ENCODE assay signal across 20 mouse cellular contexts in the genomic region with DNA sequence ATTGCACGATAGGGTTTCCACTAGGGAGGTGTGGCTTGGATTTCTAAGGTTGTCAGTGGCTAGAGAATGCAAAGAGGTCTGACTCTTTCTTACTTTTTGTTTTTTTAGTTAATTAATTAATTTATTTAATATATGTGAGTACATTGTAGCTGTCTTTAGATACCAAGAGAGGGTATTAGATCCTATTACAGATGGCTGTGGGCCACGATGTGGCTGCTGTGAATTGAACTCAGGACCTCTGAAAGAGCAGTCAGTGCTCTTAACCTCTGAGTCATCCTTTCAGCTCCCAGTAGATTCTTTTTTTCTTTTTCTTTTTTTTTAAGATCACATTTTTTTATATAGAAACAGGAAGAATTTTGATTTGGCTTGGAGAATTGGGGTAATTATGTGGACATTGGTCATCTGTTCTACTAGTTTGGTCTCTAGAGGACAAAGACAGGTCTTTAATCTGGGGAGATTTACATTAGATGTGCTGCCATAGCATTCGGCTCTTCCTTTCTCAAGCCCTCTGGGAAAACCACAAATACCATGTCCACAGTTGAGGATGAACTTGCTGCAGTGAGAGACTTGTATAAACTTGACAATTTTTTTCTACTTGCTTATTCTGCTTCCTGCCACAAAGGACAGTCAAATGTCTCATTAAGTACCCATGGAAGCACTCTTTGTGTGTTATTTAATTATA. TPM values are rescaled to one million over a fixed set of nuclear protein-coding genes. Genes with fewer than 3 reads are reported as not detected.
DNase-seq lines count a peak whose midpoint lies in the region; ATAC-seq and TF ChIP-seq lines count a peak whose summit lies in the region.
"Had no signal": no experiment of that assay in that cellular context is flagged by ENCODE, and none has a peak within 500 bp of the region (broad histone marks: within the 10 kb centered on the region; RNA-seq: fewer than 3 reads in every experiment).

No protein-coding gene starts in this region.

- H3K4me3 ChIP-seq in kidney, embryonic 15.5 days (replicated peaks), result no peak overlapping the region
- H3K4me3 ChIP-seq in lung, embryonic 14.5 days (ENCODE audit: low read depth, low read length), result no peak overlapping the region
- H3K4me3 ChIP-seq in stomach, embryonic 15.5 days (replicated peaks), result no peak overlapping the region
- H3K4me3 ChIP-seq: forebrain, embryonic 13.5 days; gastrocnemius, adult 2 months; heart, embryonic 10.5 days; hindbrain, embryonic 15.5 days; midbrain, embryonic 15.5 days; neural tube, embryonic 13.5 days had no signal

- WGBS in kidney, embryonic 15.5 days, result 59% methylated on average over 3 of the region's 3 CpGs
- 59% methylated on average over 3 of the region's 3 CpGs for WGBS in lung, embryonic 14.5 days
- WGBS in stomach, embryonic 15.5 days, result 44% methylated on average over 3 of the region's 3 CpGs

- no peak for TF ChIP-seq CTCF in lung, embryonic 14.5 days (IDR thresholded peaks at IDR 0.05; ENCODE audit: low read depth)

- H3K4me1 ChIP-seq in kidney, embryonic 15.5 days, result no peaks in the 10 kb centered on the region
- H3K4me1 ChIP-seq in lung, embryonic 14.5 days (ENCODE audit: insufficient read depth), result no peaks in the 10 kb centered on the region
- H3K4me1 ChIP-seq in stomach, embryonic 15.5 days, result no peaks in the 10 kb centered on the region
- H3K4me1 ChIP-seq: forebrain, embryonic 13.5 days; heart, embryonic 10.5 days; hindbrain, embryonic 15.5 days; midbrain, embryonic 15.5 days; neural tube, embryonic 13.5 days had no signal

- no peak for DNase-seq in kidney, adult 8-10 months
- peak; percentile 30 for DNase-seq in lung, embryonic 14.5 days
- no peak for DNase-seq in lung, postnatal 4 days
- DNase-seq in Muller cell, postnatal 12 days (ENCODE audit: inconsistent ontology term), result peak; percentile 45
- no peak for DNase-seq in urinary bladder, adult 18-20 months (ENCODE audit: low spot score in 2 of 2)
- DNase-seq in thymus, postnatal 25 days, result no peak
- DNase-seq: adrenal gland, postnatal 25 days; cerebellum, adult 9-10 months; gastrocnemius, adult 2 months; kidney, adult 11 months; layer of hippocampus, adult 9-11 months had no signal

- H3K9me3 ChIP-seq in kidney, embryonic 15.5 days (replicated peaks), result no peaks in the 10 kb centered on the region
- no peaks in the 10 kb centered on the region for H3K9me3 ChIP-seq in lung, embryonic 14.5 days (ENCODE audit: low read depth, low read length)
- no peaks in the 10 kb centered on the region for H3K9me3 ChIP-seq in stomach, embryonic 15.5 days
- H3K9me3 ChIP-seq: forebrain, embryonic 13.5 days; heart, embryonic 10.5 days; hindbrain, embryonic 15.5 days; midbrain, embryonic 15.5 days; neural tube, embryonic 13.5 days had no signal

- no peak overlapping the region for H3K27ac ChIP-seq in kidney, embryonic 15.5 days
- no peak overlapping the region for H3K27ac ChIP-seq in lung, embryonic 14.5 days (ENCODE audit: low read depth)
- H3K27ac ChIP-seq in stomach, embryonic 15.5 days, result peak overlapping the region; percentile 54; the same call in 1 of the 2 replicates
- H3K27ac ChIP-seq: forebrain, embryonic 13.5 days; gastrocnemius, adult 2 months; heart, embryonic 10.5 days; hindbrain, embryonic 15.5 days; midbrain, embryonic 15.5 days; neural tube, embryonic 13.5 days had no signal

- no peaks in the 10 kb centered on the region for H3K36me3 ChIP-seq in kidney, embryonic 15.5 days
- no peaks in the 10 kb centered on the region for H3K36me3 ChIP-seq in lung, embryonic 14.5 days (ENCODE audit: insufficient read depth)
- no peaks in the 10 kb centered on the region for H3K36me3 ChIP-seq in stomach, embryonic 15.5 days
- H3K36me3 ChIP-seq: heart, embryonic 10.5 days; hindbrain, embryonic 15.5 days; midbrain, embryonic 15.5 days; neural tube, embryonic 13.5 days had no signal

- H3K9ac ChIP-seq in kidney, embryonic 15.5 days, result no peak overlapping the region
- H3K9ac ChIP-seq in lung, embryonic 14.5 days, result no peak overlapping the region
- H3K9ac ChIP-seq in stomach, embryonic 15.5 days, result no peak overlapping the region
- H3K9ac ChIP-seq: forebrain, embryonic 13.5 days; hindbrain, embryonic 15.5 days; midbrain, embryonic 15.5 days; neural tube, embryonic 13.5 days had no signal

- H3K4me2 ChIP-seq in kidney, embryonic 15.5 days, result no peak overlapping the region
- no peak overlapping the region for H3K4me2 ChIP-seq in lung, embryonic 14.5 days
- no peak overlapping the region for H3K4me2 ChIP-seq in stomach, embryonic 15.5 days
- H3K4me2 ChIP-seq: forebrain, embryonic 13.5 days; hindbrain, embryonic 15.5 days; midbrain, embryonic 15.5 days; neural tube, embryonic 13.5 days had no signal

- no peaks in the 10 kb centered on the region for H3K27me3 ChIP-seq in kidney, embryonic 15.5 days
- H3K27me3 ChIP-seq in lung, embryonic 14.5 days (ENCODE audit: insufficient read depth, low read length), result no peaks in the 10 kb centered on the region
- H3K27me3 ChIP-seq in stomach, embryonic 15.5 days (replicated peaks), result no peaks in the 10 kb centered on the region
- H3K27me3 ChIP-seq: forebrain, embryonic 13.5 days; hindbrain, embryonic 15.5 days; midbrain, embryonic 15.5 days; neural tube, embryonic 13.5 days had no signal

- ATAC-seq in kidney, embryonic 15.5 days (replicated peaks; ENCODE audit: low FRiP score), result 0 out of 2 replicates have a peak, but pooled peaks have one; percentile 22
- peak; percentile 54; the same call in 1 of the 2 replicates for ATAC-seq in lung, embryonic 14.5 days (ENCODE audit: insufficient read depth)
- ATAC-seq in stomach, embryonic 15.5 days (ENCODE audit: insufficient read depth, low FRiP score, low read depth), result no peak; the same call in 1 of the 2 replicates
- ATAC-seq: forebrain, embryonic 13.5 days; midbrain, embryonic 15.5 days had no signal

RNA-seq across cellular contexts. Expression of a gene that starts 40.0 kb away (rescaled TPM):
- polyA plus RNA-seq in kidney, embryonic 15.5 days (2015; fragmentation: Nextera tagmentation; extraction: Ambion mirVana), result 0.22 and 0.29 TPM in 2 replicates
- polyA plus RNA-seq in lung, embryonic 14.5 days (2014; fragmentation: Nextera tagmentation; extraction: Ambion mirVana), result 0.26 and 0.72 TPM in 2 replicates
- polyA plus RNA-seq in stomach, embryonic 15.5 days (2015; fragmentation: Nextera tagmentation; extraction: Ambion mirVana), result 1.4 and 1.6 TPM in 2 replicates
- polyA plus RNA-seq: brain, embryonic 14.5 days; forebrain, embryonic 13.5 days; frontal cortex, adult 2 months; midbrain, embryonic 15.5 days; neural tube, embryonic 13.5 days had no signal

Comparison
In these comparisons a context has a peak if more than half of its experiments do, and no peak if none do; other contexts are left out.
1. DNase-seq: peak in lung, embryonic 14.5 days (single experiment) and Muller cell, postnatal 12 days (single experiment); none in kidney, adult 8-10 months (0 of 2), lung, postnatal 4 days (0 of 2), urinary bladder, adult 18-20 months (0 of 2) and thymus, postnatal 25 days (single experiment).